In genomic region chr5:4991023-4991422, GRCm38 (mm10) we compare ENCODE assay signal across 17 mouse cellular contexts.
DNase-seq lines count a peak whose midpoint lies in the region; ATAC-seq lines count a peak whose summit lies in the region.
"Had no signal": no experiment of that assay in that cellular context is flagged by ENCODE, and none has a peak within 500 bp of the region (broad histone marks: within the 10 kb centered on the region; RNA-seq: fewer than 3 reads in every experiment).

No protein-coding gene starts in this region.

- intact Hi-C loops in left cerebral cortex, postnatal 36 days (cut with DNase I): loop anchor here (5.0 kb wide), 1 partner anchor 251 kb away; no protein-coding TSS in a partner anchor

- H3K27ac ChIP-seq in hindbrain, embryonic 16.5 days (ENCODE audit: low read depth, low read length): 0 out of 2 replicates have a peak overlapping the region, but pooled peaks have one; percentile 9
- H3K27ac ChIP-seq in hindbrain, embryonic 12.5 days: no peak overlapping the region
- H3K27ac ChIP-seq in embryonic facial prominence, embryonic 13.5 days: 0 out of 2 replicates have a peak overlapping the region, but pooled peaks have one; percentile 12
- H3K27ac ChIP-seq: limb, embryonic 12.5 days; neural tube, embryonic 13.5 days had no signal

- H3K4me3 ChIP-seq in hindbrain, embryonic 16.5 days (ENCODE audit: low read length): no peak overlapping the region
- no peak overlapping the region for H3K4me3 ChIP-seq in hindbrain, embryonic 12.5 days
- no peak overlapping the region for H3K4me3 ChIP-seq in embryonic facial prominence, embryonic 13.5 days
- H3K4me3 ChIP-seq: limb, embryonic 12.5 days; neural tube, embryonic 13.5 days had no signal

- H3K4me1 ChIP-seq in hindbrain, embryonic 16.5 days (ENCODE audit: control insufficient read depth, insufficient read depth, low read depth, low read length): no peaks in the 10 kb centered on the region
- H3K4me1 ChIP-seq in hindbrain, embryonic 12.5 days: peaks cover 6% of the 10 kb centered on the region
- H3K4me1 ChIP-seq in embryonic facial prominence, embryonic 13.5 days: peaks cover 35% of the 10 kb centered on the region
- H3K4me1 ChIP-seq: limb, embryonic 12.5 days had no signal

- peak; percentile 28 to 43 for DNase-seq in layer of hippocampus, adult 8-10 months (ENCODE audit: low spot score in 2 of 2)
- peak; percentile 41 to 49 for DNase-seq in left cerebral cortex, postnatal 36 days (ENCODE audit: low spot score in 2 of 2)
- DNase-seq in testis, postnatal 10 days (ENCODE audit: low spot score): no peak
- DNase-seq in gastrocnemius, postnatal 25 days: no peak
- DNase-seq: cerebellum, adult 11-12 months; kidney, adult 11 months; kidney, postnatal 14 days; liver, postnatal 0 days; lung, postnatal 4 days had no signal

- 73% methylated on average over 2 of the region's 2 CpGs for WGBS in hindbrain, embryonic 16.5 days
- 66% methylated on average over 2 of the region's 2 CpGs for WGBS in hindbrain, embryonic 12.5 days
- 52% methylated on average over 2 of the region's 2 CpGs for WGBS in embryonic facial prominence, embryonic 13.5 days

- no peaks in the 10 kb centered on the region for H3K36me3 ChIP-seq in hindbrain, embryonic 16.5 days (ENCODE audit: control insufficient read depth, insufficient read depth, low read length)
- H3K36me3 ChIP-seq in hindbrain, embryonic 12.5 days: no peaks in the 10 kb centered on the region
- no peaks in the 10 kb centered on the region for H3K36me3 ChIP-seq in embryonic facial prominence, embryonic 13.5 days
- H3K36me3 ChIP-seq: limb, embryonic 12.5 days; neural tube, embryonic 13.5 days had no signal

- H3K9me3 ChIP-seq in hindbrain, embryonic 16.5 days (ENCODE audit: control insufficient read depth, low read length): no peaks in the 10 kb centered on the region
- H3K9me3 ChIP-seq in hindbrain, embryonic 12.5 days (replicated peaks): no peaks in the 10 kb centered on the region
- H3K9me3 ChIP-seq in embryonic facial prominence, embryonic 13.5 days: no peaks in the 10 kb centered on the region
- H3K9me3 ChIP-seq: limb, embryonic 12.5 days; neural tube, embryonic 13.5 days had no signal

- no peak overlapping the region for H3K9ac ChIP-seq in hindbrain, embryonic 16.5 days (ENCODE audit: low read depth, low read length)
- no peak overlapping the region for H3K9ac ChIP-seq in hindbrain, embryonic 12.5 days
- no peak overlapping the region for H3K9ac ChIP-seq in embryonic facial prominence, embryonic 13.5 days
- H3K9ac ChIP-seq: limb, embryonic 12.5 days; liver, postnatal 0 days; neural tube, embryonic 13.5 days had no signal

- ATAC-seq in hindbrain, embryonic 16.5 days: no peak
- no peak for ATAC-seq in hindbrain, embryonic 12.5 days (ENCODE audit: low FRiP score)
- no peak for ATAC-seq in embryonic facial prominence, embryonic 13.5 days (ENCODE audit: insufficient number of reproducible peaks, insufficient read depth, low FRiP score, low TSS enrichment, low read depth)
- ATAC-seq: activated CD4-positive, CD25-positive, alpha-beta regulatory T cell, adult 4 months; liver, postnatal 0 days; midbrain, embryonic 16.5 days had no signal

- H3K27me3 ChIP-seq in hindbrain, embryonic 16.5 days (replicated peaks; ENCODE audit: control insufficient read depth, insufficient read depth, low read length): no peaks in the 10 kb centered on the region
- H3K27me3 ChIP-seq in hindbrain, embryonic 12.5 days: no peaks in the 10 kb centered on the region
- no peaks in the 10 kb centered on the region for H3K27me3 ChIP-seq in embryonic facial prominence, embryonic 13.5 days
- H3K27me3 ChIP-seq: CH12.LX; limb, embryonic 12.5 days; neural tube, embryonic 13.5 days had no signal

- H3K4me2 ChIP-seq in hindbrain, embryonic 16.5 days (ENCODE audit: low read length): no peak overlapping the region
- no peak overlapping the region for H3K4me2 ChIP-seq in hindbrain, embryonic 12.5 days (replicated peaks)
- H3K4me2 ChIP-seq in embryonic facial prominence, embryonic 13.5 days: no peak overlapping the region
- H3K4me2 ChIP-seq: limb, embryonic 12.5 days; neural tube, embryonic 13.5 days had no signal

Comparison
In these comparisons a context has a peak if more than half of its experiments do, and no peak if none do; other contexts are left out.
1. DNase-seq: peak in layer of hippocampus, adult 8-10 months (2 of 2) and left cerebral cortex, postnatal 36 days (2 of 2); none in testis, postnatal 10 days (single experiment) and gastrocnemius, postnatal 25 days (single experiment).